Mouse (Mus musculus) E14TG2a.4 (cell line): ENCODE data around the gene Marveld1.

Experiments used
- CTCF ChIP-seq: conservative IDR thresholded peaks from 2 replicates; pipeline ENCODE4 v1.5.1; 2014; ENCODE audit warnings: low read length
- NANOG ChIP-seq: IDR thresholded peaks from 2 replicates; pipeline ENCODE4 v1.6.1; 2014; ENCODE audit warnings: borderline replicate concordance, low read length, mixed read lengths

GRCm38 (mm10) chr19:42126219-42126605, 21.0 kb upstream of the Marveld1 start:
- TF ChIP-seq CTCF (no peak), NANOG (no peak)
